Mouse (Mus musculus): ENCODE data around the gene Lonrf2. TPM values are rescaled to one million over a fixed set of nuclear protein-coding genes. Genes with fewer than 3 reads are reported as not detected.

Gene Lonrf2
- polyA plus RNA-seq, 1 experiment from 2014 or later, result 0.59 TPM

- no peaks in the 10 kb centered on the region for H3K36me3 ChIP-seq
- DNase-seq (ENCODE audit: low spot score), result no peak
These were observed 16.8 kb downstream of the Lonrf2 start for GRCm38 (mm10) chr1:38819691-38820090.

GRCm38 (mm10) chr1:38817671-38818070 is 18.8 kb downstream of the Lonrf2 start:
- WGBS, result 72% methylated on average over 3 of the region's 3 CpGs
- no peak for DNase-seq (ENCODE audit: low spot score)
- no peaks in the 10 kb centered on the region for H3K4me1 ChIP-seq
- no peaks in the 10 kb centered on the region for H3K27me3 ChIP-seq (ENCODE audit: insufficient read depth, poor library complexity, severe bottlenecking)
- no peaks in the 10 kb centered on the region for H3K36me3 ChIP-seq
- H3K4me3 ChIP-seq, result no peak overlapping the region
- no peak overlapping the region for H3K27ac ChIP-seq
- no peaks in the 10 kb centered on the region for H3K9me3 ChIP-seq

More at GRCm38 (mm10) chr1:38819691-38820090, 16.8 kb downstream of the Lonrf2 start:
- Histone ChIP-seq H3K9me3 (no peaks in the 10 kb centered on the region), H3K27ac (no peak overlapping the region), H3K4me1 (no peaks in the 10 kb centered on the region), H3K4me3 (no peak overlapping the region), H3K27me3 (ENCODE audit: insufficient read depth, poor library complexity, severe bottlenecking) (no peaks in the 10 kb centered on the region)

DNA sequence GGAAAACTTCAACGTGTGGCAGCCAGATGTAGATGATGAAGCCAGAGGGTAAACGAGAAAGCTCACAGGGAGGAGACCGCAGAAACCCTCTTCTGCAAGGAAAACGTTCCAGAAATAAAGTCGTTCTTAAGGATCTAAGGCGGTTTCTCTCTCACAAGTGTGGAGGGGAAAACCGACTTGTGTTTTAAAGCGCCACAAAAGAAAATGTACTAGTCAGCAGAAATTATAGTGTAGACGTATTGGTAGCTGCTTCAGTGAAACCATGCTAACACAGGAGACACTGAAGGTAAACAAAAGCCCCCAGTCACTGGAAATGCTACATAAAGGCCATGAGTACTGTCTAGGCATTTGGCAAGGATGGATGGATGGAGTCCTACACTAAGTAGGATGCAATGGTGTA is 19.2 kb downstream of the Lonrf2 start:
- Histone ChIP-seq H3K4me1 (no peaks in the 10 kb centered on the region), H3K27me3 (ENCODE audit: insufficient read depth, poor library complexity, severe bottlenecking) (no peaks in the 10 kb centered on the region), H3K4me3 (no peak overlapping the region), H3K27ac (no peak overlapping the region), H3K9me3 (no peaks in the 10 kb centered on the region), H3K36me3 (0 out of 2 replicates have a peak, but pooled peaks cover 2% of the 10 kb centered on the region)
- DNase-seq (ENCODE audit: low spot score), result no peak
- WGBS, result 78% methylated on average over 9 of the region's 9 CpGs

- H3K27ac ChIP-seq, result no peak overlapping the region
- H3K27me3 ChIP-seq (ENCODE audit: insufficient read depth, poor library complexity, severe bottlenecking), result no peaks in the 10 kb centered on the region
- no peak overlapping the region for H3K4me3 ChIP-seq
- peaks cover 7% of the 10 kb centered on the region; the same call in 1 of the 2 replicates for H3K36me3 ChIP-seq
- DNase-seq (ENCODE audit: low spot score), result no peak
- 71% methylated on average over 4 of the region's 4 CpGs for WGBS
- no peaks in the 10 kb centered on the region for H3K4me1 ChIP-seq
- H3K9me3 ChIP-seq, result no peaks in the 10 kb centered on the region
These were observed 20.2 kb downstream of the Lonrf2 start for GRCm38 (mm10) chr1:38816306-38816705.

- H3K4me3 ChIP-seq, result no peak overlapping the region
- peaks cover 5% of the 10 kb centered on the region; the same call in 1 of the 2 replicates for H3K36me3 ChIP-seq
- DNase-seq (ENCODE audit: low spot score), result no peak
- H3K27me3 ChIP-seq (ENCODE audit: insufficient read depth, poor library complexity, severe bottlenecking), result no peaks in the 10 kb centered on the region
- WGBS, result 90% methylated on average over 4 of the region's 4 CpGs
- H3K27ac ChIP-seq, result no peak overlapping the region
- H3K9me3 ChIP-seq, result no peaks in the 10 kb centered on the region
- no peaks in the 10 kb centered on the region for H3K4me1 ChIP-seq
These were observed 29.4 kb downstream of the Lonrf2 start for GRCm38 (mm10) chr1:38807121-38807520.

GRCm38 (mm10) chr1:38800402-38800801 is 36.1 kb downstream of the Lonrf2 start:
- Histone ChIP-seq H3K36me3 (0 out of 2 replicates have a peak, but pooled peaks cover 2% of the 10 kb centered on the region), H3K4me3 (no peak overlapping the region), H3K4me1 (no peaks in the 10 kb centered on the region), H3K27me3 (ENCODE audit: insufficient read depth, poor library complexity, severe bottlenecking) (no peaks in the 10 kb centered on the region), H3K9me3 (no peaks in the 10 kb centered on the region), H3K27ac (no peak overlapping the region)
- no peak for DNase-seq (ENCODE audit: low spot score)
- 73% methylated on average over 7 of the region's 7 CpGs for WGBS

- peak; percentile 68 for DNase-seq (ENCODE audit: low spot score)
- Histone ChIP-seq H3K4me1 (no peaks in the 10 kb centered on the region), H3K36me3 (0 out of 2 replicates have a peak, but pooled peaks cover 2% of the 10 kb centered on the region), H3K27me3 (ENCODE audit: insufficient read depth, poor library complexity, severe bottlenecking) (no peaks in the 10 kb centered on the region), H3K27ac (no peak overlapping the region), H3K9me3 (no peaks in the 10 kb centered on the region), H3K4me3 (no peak overlapping the region)
- WGBS, result 36% methylated on average over 3 of the region's 3 CpGs
These were observed 37.2 kb downstream of the Lonrf2 start for GRCm38 (mm10) chr1:38799304-38799703.

DNA sequence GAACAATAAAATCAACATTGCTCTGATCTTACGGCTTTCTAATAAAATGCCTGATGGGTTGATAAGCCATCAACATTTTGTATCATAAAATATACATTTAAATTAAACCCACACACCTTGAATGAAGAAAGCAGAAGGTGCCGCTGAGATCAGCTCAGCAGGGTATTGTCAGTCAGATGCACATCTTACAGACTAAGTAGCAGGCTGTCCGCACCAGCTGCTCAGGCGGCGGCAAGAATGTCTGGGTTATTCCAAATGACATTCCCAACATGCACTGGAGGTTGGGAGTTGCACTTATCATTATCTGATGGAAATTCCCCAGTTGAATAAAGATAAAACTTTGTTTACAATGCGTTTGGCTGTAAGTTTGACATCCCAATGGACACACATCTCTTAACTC is 39.6 kb downstream of the Lonrf2 start:
- Histone ChIP-seq H3K4me3 (no peak overlapping the region), H3K9me3 (no peaks in the 10 kb centered on the region), H3K4me1 (no peaks in the 10 kb centered on the region), H3K27me3 (ENCODE audit: insufficient read depth, poor library complexity, severe bottlenecking) (no peaks in the 10 kb centered on the region), H3K27ac (no peak overlapping the region), H3K36me3 (no peaks in the 10 kb centered on the region)
- peak; percentile 71 for DNase-seq (ENCODE audit: low spot score)
- 67% methylated on average over 6 of the region's 6 CpGs for whole genome bisulfite sequencing

- H3K4me3 ChIP-seq, result no peak overlapping the region
- no peaks in the 10 kb centered on the region for H3K9me3 ChIP-seq
- H3K27ac ChIP-seq, result no peak overlapping the region
- no peaks in the 10 kb centered on the region for H3K36me3 ChIP-seq
- no peaks in the 10 kb centered on the region for H3K4me1 ChIP-seq
- WGBS, result 64% methylated on average over 5 of the region's 5 CpGs
- H3K27me3 ChIP-seq (ENCODE audit: insufficient read depth, poor library complexity, severe bottlenecking), result no peaks in the 10 kb centered on the region
- peak; percentile 45 for DNase-seq (ENCODE audit: low spot score)
These were observed 41.0 kb downstream of the Lonrf2 start for GRCm38 (mm10) chr1:38795496-38795895.

DNA sequence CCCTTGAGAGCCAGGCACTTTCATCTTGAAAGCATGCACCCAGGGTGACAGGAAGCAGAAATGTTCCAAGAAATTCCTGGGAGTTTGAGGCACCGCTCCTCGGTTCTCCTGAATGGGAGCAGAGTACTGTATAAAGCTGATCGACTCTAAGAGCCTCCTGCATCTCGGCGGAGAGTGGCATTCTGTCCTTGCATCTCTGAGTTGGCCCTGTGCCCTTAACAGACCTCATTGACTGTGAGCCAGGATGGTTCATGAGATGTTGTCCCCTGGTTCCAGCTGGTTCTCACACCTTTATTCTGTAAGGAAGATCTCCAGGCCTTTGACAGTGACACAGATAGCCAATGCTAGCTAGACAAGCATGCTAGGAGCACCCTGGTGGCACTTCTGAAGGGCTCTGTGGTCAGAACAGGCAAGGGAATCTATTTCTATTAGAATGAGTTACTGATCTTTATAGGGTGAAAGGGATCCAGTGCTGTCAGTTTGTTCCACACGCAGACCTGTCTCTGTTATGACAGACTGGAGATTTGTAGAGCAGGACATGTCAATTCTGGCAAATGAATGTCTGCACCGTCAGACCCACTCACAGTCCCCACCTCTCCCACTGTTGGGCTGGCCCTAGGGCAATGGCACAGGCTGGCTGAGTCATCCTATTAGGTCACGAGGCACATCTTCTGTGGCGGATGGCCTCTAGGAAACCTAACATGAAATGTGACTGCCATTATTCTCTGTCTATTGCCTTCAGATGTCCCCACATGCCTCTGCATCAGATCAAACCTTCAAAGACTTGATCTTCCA is 45.3 kb downstream of the Lonrf2 start:
- H3K36me3 ChIP-seq, result no peaks in the 10 kb centered on the region
- no peaks in the 10 kb centered on the region for H3K9me3 ChIP-seq
- WGBS, result 84% methylated on average over 9 of the region's 9 CpGs
- no peaks in the 10 kb centered on the region for H3K27me3 ChIP-seq (ENCODE audit: insufficient read depth, poor library complexity, severe bottlenecking)
- H3K27ac ChIP-seq, result no peak overlapping the region
- no peak overlapping the region for H3K4me3 ChIP-seq
- H3K4me1 ChIP-seq, result no peaks in the 10 kb centered on the region
- DNase-seq (ENCODE audit: low spot score), result no peak

DNA sequence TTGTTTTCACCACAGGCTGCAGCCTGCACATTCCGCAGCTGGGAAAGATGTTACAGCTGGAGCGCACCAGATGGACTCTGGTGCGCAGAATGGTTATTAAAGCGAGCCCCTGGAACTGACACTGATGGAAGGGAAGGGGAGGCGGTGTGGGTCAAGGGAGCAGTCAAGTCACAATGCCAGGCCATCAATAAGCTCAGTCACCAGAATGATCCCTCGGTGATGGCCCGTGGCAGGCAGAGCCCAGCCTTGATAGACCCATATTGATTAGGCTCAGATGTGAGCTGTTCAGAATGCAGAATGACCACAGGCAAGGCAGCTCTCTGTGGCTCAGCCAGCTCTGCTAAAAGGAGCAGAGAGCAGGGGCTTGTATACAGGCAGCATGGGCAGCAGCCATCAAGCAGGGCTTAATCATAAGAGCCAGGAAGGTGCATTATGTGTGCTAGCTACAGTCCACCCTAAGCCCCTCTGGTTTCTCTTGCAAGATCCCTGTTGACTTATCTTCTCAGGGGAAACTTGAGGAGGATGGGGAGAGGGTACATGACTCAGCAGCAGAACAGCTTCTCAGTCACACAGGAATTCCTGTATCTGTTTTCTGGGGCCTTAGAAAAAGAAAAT is 46.4 kb downstream of the Lonrf2 start:
- no peak overlapping the region for H3K27ac ChIP-seq
- no peak for DNase-seq (ENCODE audit: low spot score)
- H3K4me1 ChIP-seq, result no peaks in the 10 kb centered on the region
- no peaks in the 10 kb centered on the region for H3K9me3 ChIP-seq
- WGBS, result 84% methylated on average over 7 of the region's 7 CpGs
- no peaks in the 10 kb centered on the region for H3K27me3 ChIP-seq (ENCODE audit: insufficient read depth, poor library complexity, severe bottlenecking)
- no peaks in the 10 kb centered on the region for H3K36me3 ChIP-seq
- no peak overlapping the region for H3K4me3 ChIP-seq

GRCm38 (mm10) chr1:38788904-38789303 is 47.6 kb downstream of the Lonrf2 start:
- WGBS, result 64% methylated on average over 3 of the region's 3 CpGs
- no peak for DNase-seq (ENCODE audit: low spot score)
- Histone ChIP-seq H3K27me3 (ENCODE audit: insufficient read depth, poor library complexity, severe bottlenecking) (no peaks in the 10 kb centered on the region), H3K9me3 (no peaks in the 10 kb centered on the region), H3K4me3 (no peak overlapping the region), H3K36me3 (no peaks in the 10 kb centered on the region), H3K27ac (no peak overlapping the region), H3K4me1 (no peaks in the 10 kb centered on the region)

DNA sequence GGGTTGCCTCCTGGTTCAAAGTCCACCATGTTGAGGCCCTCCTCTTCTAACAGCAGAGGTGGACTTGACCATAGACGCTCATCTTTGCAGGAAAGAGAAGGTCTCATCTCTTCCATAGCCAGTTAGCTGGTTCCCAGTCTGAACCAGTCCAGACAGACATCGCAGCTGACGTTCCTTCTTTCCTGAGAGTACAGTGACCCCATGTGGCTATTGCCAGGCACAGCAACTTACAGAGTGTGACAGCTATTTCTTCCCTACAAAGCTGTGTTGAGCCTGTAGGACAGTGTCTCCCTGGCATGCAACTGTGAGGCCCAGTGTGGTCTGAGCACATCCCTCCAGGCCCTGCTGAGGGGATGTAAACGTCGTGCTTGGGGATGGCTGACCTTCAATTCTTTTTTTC is 49.1 kb downstream of the Lonrf2 start:
- WGBS, result 11% methylated on average over 5 of the region's 5 CpGs
- H3K9me3 ChIP-seq, result no peaks in the 10 kb centered on the region
- DNase-seq (ENCODE audit: low spot score), result peak; percentile 83
- H3K27ac ChIP-seq, result no peak overlapping the region
- H3K4me3 ChIP-seq, result no peak overlapping the region
- no peaks in the 10 kb centered on the region for H3K27me3 ChIP-seq (ENCODE audit: insufficient read depth, poor library complexity, severe bottlenecking)
- no peaks in the 10 kb centered on the region for H3K36me3 ChIP-seq
- no peaks in the 10 kb centered on the region for H3K4me1 ChIP-seq

Data from heart, embryonic 10.5 days (tissue).